Mouse (Mus musculus): ENCODE results near the gene Xcr1.
A peak's percentile ranks its signal among the peaks of the same experiment; 100 is the strongest.

Gene Xcr1

DNA sequence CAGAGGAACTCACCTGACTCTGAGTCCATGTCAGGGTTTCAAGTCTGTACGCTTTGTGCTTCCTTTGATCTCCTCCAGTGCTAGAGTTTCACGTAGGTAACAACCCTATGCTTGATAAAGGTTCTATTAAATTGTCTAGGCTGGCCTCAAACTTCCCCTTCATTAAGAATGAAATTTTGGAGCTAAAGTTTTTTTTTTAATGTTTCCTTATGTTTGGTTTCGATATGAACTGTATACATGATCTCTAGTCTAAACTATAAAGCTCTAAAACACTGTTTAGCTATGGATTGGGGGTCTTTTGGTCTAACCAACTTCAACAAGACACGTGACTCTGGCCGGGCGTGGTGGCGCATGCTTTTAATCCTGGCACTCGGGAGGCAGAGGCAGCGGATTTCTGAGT is at the start of gene Xcr1:
Gene Xcr1 (minus strand): TSS at position 101 of the 400 bp plus-strand sequence.
- no peak for DNase-seq (ENCODE audit: inconsistent age in 2 of 2, low spot score in 1 of 2)

DNA sequence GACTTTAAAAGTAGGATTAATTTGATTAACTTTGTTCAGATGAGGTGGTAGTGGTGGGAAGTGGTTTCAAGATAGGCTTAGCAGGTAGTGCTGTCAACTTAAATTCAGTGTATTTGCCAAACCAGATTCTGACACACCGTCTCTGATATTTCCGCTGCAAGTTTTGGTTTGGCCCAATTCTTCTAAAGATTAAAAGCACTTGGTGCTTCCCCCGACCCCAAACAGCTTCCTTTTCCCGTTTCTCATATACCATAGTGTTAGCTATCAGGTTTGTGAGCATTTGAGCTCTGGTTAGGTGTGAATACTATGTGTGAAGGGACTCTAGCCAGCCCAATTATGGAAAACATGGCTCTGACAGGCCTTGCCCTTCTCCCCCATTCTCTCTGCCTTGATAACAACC is 10.2 kb upstream of the Xcr1 start:
- no peak for DNase-seq (ENCODE audit: inconsistent age in 2 of 2, low spot score in 1 of 2)

DNA sequence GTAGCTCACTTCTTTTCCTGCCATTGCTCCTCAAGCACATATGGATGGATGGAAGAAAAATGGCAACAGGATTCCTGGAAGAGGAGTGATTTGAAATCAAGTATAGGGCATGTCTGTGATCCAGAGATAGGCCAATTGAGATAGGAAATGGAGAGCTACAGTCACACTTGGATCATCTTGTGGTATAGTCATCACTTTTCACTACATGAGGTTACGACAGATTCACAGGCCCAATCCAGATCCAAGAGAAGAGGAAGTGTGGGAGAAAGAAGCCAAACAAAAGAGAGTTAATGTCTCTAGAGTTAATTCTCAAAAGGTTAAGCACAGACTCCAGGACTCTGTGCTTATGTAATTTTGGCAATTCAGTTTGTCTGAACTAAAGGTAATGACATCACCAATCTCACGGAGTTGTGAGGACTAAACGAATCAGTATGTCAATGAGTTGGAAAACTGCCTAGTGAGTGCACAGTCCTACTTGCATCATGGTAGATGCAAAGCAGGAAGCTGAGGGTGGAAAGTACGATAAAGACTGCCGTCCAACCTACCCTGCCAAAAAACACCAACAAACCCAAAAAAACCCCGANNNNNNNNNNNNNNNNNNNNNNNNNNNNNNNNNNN is 7.4 kb upstream of the Xcr1 start:
- DNase-seq (ENCODE audit: inconsistent age in 2 of 2, low spot score in 1 of 2): no peak

DNA sequence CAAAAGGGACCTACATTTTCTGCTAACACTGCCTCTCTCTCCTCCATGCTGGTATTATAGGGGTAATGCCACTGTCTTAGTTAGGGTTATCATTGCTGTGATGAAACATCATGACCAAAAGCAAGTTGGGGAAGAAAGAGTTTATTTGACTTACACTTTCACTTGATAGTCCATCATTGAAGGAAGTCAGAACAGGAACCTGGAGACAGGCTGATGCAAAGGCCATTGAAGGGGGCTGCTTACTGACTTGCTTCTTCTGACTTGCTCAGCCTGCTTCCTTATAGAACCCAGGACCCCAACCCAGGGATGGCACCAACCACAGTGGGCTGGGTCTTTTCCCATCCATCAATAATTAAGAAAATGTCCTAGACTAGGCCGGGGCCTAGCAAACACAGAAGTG is 1.8 kb upstream of the Xcr1 start:
- no peak for DNase-seq (ENCODE audit: inconsistent age in 2 of 2, low spot score in 1 of 2)

DNA sequence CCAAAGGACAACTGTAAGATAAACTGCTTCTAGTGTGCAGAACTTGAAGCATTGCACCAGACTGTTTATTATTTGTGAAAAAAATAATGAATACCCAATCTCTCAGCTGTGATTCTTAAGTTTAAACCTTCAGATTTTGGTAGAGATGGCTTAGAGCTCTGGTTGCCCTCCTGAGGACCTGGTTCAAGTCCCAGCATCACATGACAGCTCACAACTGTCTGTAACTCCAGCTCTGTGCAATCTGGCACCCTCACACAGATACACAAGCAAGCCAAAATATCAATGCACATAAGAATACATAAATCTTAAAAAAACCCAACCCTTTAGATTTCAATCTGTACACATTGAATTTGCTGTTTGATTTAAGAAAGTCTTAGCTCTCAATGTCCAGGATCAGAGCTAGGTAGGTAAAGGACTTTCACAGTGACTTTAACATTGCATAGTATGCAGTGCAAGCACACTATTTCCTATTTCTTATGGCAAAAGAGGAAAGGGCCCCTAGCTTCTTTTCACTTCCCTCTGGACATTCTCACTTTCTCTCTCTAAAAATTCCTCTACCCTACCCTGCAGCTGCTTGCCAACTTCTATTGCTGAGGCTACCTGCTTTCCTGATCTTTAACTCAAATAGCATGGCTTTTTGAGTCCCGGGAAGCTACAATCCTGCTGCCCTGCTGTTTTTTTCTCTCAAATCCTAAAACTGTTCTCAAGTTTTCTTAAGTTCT is 1.2 kb upstream of the Xcr1 start:
- DNase-seq (ENCODE audit: inconsistent age in 2 of 2, low spot score in 1 of 2): no peak

DNA sequence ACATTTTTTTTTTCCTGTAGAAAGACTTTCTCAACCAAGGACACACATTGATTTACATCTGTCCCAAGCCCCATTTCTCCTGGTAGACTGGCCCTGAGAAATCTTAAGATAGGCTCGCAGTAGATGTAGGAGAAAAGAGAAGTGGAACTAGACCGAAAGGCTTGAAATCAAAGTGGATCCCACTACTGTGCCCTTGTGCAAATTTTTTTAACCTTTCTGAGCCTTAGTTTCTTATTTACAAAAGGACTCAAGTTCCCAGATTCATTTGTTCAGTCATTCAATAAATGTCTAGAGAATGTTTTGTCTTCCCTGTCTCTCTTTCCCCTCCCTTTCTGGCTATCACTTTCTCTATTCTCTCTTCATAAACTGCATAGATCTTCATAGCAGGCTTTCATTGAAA is 5.0 kb downstream of the Xcr1 start:
- no peak for DNase-seq (ENCODE audit: inconsistent age in 2 of 2, low spot score in 1 of 2)

DNA sequence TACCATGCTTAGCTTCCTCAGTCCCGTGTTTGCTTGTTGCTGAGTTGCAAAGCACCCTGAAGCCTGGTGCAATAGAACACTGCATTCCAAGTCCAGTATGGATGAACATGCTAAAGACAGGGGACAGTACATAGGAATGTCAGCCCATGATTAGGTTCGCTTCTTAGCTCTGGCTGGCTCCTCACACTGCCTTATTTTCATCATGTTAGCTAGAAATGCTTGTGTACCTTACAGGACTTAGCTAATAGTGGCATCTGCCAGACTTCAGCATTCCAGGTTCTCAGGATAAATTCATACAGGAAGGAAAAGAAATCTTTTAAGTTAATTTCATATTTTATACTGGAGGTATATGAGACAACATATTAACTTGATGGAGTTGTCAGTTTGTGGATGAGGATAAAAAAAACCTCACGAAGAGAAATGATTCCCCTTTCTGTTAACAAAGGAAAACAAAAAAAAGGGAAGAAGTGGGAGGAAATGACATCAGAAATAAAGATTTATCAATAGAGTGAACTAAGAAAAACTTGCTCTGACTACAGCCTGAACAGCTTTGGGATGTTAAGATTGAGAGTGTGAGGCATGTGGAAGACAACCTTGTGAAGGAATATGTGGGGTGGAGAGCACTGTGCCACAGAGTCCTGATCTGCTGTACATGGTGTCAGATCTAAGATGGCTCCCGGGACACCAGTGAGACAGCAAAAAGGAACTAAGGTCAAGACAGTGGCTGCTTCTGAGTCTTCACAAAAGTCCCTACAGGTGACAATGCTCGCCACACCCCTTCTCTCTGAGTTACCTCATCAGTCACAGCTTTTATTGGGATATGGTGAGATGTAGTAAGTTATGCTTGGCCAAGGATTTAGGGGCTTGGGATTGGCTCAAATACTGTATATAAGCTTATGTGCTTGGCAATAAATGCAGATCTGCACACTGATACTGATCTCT is 9.1 kb downstream of the Xcr1 start:
- DNase-seq (ENCODE audit: inconsistent age in 2 of 2, low spot score in 1 of 2): peak; percentile 30 to 54

DNA sequence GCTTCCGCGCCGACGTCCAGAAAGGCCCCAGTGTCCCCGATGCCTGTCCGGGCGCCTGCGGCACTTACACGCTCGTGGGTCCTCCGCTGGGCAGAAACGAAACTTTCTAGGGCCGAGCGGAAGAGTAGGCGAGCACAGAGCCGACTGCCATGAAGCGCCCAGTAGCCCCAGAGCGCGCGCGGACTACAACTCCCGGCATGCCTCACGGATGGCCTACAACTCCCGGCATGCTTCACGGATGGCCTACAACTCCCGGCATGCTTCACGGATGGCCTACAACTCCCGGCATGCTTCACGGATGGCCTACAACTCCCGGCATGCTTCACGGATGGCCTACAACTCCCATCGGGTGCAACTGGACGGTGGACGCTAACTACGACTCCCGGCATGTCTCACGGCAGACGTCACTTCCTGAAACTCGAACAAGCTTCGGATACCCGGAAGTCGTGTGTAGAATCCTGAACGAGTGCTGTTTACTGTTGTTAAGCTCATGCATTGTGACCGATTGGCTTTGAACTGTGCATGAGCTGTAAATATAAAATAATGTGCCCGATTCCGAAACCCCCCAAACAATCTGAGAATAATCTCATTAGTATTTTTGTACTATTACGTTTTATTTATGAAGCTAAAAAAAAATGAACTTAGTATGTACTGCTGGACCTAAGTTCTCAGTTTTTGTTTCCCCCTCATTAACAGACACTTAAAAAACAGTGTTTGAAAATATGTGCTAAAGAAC is 9.9 kb downstream of the Xcr1 start, which contains the start of gene Fyco1:
Gene Fyco1 (minus strand): TSS at position 187 of the 736 bp plus-strand sequence.
- DNase-seq (ENCODE audit: inconsistent age in 2 of 2, low spot score in 1 of 2): peak; percentile 96 to 98

DNA sequence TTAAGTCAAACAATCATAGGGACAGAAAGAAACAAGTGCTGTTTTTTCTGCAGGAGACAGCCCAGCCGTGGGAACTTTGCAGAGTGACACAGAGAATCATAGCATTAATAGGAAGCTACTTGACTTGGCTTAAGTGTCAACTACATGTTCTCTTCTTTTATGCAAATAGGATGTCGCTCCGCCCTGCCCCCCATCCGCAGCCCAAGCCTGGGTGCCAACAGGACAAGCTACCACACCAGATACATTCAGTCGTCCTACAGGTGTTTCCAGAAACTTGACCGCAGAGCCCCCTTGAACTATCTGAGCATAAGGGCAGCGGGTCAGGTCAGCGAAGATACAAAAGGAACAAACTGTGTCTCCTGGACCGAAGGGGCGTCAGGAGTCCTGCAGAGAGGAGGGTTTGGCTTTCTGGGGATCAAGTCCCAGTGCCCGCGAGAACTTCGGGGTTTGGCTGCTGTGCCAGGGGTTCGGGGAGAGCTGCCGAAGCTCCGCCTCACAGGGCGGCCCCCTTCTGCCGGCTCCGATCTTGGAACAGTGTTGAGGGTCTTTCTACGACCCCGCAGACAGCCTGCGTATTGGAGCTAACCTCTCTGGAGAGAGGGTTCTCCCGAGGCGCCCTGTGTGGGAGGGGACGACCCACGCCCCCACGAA is 10.6 kb downstream of the Xcr1 start:
- peak; percentile 76 to 87 for DNase-seq (ENCODE audit: inconsistent age in 2 of 2, low spot score in 1 of 2)

DNA sequence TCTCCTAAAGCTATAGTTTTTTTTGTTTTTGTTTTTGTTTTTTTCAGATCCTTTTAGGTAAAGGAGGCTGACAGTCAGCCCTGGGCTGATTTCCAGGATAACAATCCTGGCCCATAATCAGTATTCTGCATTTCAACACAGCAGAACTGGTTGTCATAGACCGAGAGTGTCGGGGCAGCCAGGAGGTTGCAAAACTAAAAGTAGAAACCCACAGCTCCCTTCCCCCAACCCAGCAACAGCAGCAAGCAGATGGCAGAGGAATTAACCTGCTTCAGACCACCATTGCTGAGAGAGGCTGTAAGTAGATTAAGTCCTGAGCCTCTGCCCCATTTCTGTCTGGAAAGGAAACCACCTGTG is 11.1 kb downstream of the Xcr1 start:
- DNase-seq (ENCODE audit: inconsistent age in 2 of 2, low spot score in 1 of 2): peak; percentile 46 to 84

DNA sequence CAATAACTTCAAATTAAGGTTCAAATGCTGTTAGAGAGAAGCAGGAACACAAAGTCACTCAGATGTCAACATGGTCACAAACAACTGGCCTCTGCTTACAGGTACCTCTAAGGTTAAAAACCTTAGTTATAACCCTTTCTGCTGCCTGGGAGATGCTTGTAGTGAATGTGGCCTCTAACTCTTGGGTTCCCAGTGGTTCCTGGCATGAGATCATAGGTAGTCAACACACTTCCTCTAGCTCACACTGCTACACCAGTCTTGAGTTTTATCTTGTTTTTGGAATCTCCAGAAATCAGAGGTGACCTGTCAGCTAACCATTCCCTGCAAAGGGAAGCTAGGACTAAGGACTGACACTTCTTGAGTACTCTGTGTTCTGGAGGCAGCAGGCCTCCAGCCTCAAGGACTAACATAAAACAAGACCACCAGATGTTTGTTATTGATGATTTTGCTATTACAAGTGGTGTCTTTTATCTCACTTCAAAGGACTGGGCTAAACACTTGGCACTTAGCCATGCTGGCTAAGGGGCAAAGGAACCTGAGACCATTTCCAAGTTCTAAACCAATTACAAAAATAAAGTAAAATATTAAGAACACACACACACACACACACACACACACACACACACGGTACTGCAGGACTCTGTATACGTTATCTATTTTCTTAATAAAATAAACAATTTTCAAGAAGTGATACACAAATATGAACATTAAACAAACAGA is 11.7 kb downstream of the Xcr1 start:
- peak; percentile 34 to 64 for DNase-seq (ENCODE audit: inconsistent age in 2 of 2, low spot score in 1 of 2)

DNA sequence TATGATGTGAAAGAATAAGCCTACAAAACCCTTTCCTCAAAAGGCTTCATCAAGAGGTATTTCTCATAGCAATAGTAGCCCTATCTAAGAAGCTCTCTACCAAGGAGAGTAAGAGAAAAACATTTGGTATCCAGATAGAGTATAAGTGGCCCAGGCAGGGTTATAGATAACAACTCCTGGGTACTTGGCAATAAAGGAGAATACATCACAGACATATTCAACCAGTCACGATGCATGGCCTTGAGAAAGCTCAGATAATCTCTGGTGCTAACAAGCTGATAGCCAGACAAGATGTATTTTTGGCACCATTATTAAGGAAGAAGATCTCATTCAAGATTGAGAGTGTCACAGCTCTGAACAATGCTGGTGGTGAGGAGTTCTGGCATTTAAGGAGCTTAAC is 15.3 kb downstream of the Xcr1 start:
- DNase-seq (ENCODE audit: inconsistent age in 2 of 2, low spot score in 1 of 2): no peak

DNA sequence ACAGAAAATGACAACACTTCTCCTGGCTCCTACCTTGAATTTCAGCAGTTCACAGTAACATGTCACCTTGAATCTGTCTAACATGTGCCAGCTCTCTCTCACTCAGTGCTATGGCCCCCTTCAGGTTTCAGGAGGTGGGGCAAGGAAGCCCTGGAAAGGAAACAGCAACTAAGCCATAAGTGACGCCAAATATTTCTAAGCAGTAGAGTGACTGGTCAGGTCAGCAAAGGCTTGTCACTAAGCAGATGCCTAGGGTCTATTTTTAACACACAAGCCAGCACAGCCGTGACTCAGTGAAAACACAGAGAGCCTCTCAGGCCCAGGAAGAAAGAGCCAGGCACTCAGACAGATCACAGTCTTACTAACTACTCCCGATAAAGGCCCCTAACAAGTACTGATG is 16.7 kb downstream of the Xcr1 start:
- DNase-seq (ENCODE audit: inconsistent age in 2 of 2, low spot score in 1 of 2): peak; percentile 24 to 73

DNA sequence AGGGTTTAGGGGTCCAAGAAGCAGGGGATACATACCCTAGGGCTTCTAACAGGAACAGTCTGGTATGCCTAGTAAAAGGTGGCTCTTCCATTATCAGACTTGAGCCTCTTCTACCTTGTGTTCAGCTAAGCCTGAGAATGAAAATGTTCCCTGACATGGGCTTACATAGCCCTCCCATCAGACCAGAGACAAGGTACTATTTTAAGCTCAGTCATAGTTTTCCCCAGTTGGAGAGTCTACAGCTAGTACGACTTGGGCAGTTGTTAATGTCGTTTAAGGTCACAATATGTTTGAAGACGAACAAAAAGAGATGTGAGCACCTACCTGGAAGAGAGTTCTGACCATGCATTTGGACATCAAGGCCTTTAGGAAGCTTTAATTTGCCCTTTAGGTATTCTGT is 17.4 kb downstream of the Xcr1 start:
- no peak for DNase-seq (ENCODE audit: inconsistent age in 2 of 2, low spot score in 1 of 2)

DNA sequence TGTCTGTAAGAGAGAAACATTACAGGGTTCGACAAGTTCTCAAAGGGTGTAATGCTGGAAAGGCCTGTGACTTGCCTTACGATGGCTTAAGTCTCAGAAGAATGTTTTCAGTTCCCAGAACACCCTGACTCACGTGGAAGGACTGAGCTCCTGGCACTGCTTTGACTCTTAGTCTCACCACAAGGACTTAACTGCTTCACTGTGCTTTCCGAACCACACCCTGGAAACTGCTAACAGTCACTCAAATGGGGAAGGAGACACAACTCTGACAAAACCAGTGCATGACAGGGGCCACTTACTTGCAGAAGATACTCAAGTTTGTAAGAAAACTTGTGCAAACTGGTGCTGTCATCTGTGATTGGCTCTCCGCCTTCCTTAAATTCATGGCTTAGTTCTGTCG is 21.6 kb downstream of the Xcr1 start:
- no peak for DNase-seq (ENCODE audit: inconsistent age in 2 of 2, low spot score in 1 of 2)

DNA sequence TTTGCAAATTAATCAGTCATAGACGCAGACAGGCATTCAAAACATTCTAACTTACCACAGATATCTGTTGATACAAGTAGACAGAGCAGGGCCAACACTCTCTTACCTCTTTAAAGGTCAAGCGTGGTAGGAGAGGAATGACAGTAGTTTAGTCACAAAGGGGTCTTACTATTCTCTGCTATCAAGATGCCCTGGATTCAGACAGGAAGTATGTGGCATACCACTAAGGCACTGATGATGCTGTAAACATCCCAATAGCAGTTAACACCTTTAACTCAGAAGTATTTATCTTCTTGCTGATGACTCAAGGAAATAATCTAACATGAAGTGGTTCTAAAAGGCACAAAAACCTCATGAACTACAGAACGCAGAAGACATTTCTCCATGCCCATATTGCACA is 26.0 kb downstream of the Xcr1 start:
- no peak for DNase-seq (ENCODE audit: inconsistent age in 2 of 2, low spot score in 1 of 2)

DNA sequence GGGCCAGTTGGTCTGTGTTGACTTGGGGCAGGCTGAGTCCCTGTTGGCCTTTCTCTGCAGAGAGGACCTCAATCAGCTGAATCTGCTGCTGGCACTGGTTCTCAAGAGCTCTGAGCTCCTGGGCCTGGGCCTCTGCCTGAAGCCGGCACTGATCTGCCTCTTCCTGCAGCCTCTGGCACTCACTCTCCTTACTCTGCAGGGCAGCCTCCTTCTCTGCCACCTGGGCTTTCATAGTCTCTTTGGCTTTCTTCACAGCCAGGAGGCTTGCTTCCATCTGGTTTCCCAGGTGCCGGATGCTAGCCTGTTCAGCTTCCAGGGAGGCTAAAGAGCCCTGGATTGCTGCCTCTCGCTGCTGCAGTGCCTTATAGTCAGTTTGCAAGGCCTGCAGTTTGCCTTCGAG is 32.9 kb downstream of the Xcr1 start:
- no peak for DNase-seq (ENCODE audit: inconsistent age in 2 of 2, low spot score in 1 of 2)

DNA sequence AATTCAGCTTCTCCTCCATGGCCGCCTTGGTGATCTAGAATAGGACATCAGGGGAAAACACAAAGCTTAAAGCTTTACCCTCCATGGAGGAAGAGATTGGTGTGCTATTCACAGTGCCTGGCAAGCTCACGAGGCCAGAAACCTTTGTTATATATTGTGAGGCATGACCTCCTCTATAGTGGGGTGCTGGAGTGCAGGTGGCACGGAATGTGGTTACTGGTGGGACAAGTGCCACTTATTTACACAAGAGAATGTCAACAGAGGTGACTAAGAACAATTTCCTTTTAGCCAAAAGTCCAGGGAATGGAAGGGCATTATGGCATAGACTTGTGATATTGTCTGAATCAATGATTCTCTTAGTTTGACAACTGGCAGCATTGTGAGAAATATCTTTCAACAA is 35.2 kb downstream of the Xcr1 start:
- no peak for DNase-seq (ENCODE audit: inconsistent age in 2 of 2, low spot score in 1 of 2)

DNA sequence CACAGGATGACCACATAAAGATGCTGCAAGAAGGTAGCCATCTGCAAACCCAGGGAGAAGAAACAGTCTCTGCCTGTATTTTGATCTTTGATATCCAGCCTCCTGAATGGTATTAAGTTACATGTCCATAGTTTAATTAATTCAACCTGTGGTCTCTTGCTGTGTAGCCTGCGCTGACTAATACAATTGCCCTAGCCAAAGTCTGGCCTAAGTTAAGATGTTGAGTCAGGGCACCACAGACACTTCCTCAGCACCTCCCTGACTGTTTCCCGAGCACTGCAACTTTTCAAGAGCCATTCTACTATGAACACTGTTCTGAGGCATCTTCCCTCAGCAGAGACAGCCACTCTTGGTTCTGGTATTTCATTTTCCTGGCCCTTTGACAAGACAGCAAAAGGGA is 43.2 kb downstream of the Xcr1 start:
- no peak for DNase-seq (ENCODE audit: inconsistent age in 2 of 2, low spot score in 1 of 2)

DNA sequence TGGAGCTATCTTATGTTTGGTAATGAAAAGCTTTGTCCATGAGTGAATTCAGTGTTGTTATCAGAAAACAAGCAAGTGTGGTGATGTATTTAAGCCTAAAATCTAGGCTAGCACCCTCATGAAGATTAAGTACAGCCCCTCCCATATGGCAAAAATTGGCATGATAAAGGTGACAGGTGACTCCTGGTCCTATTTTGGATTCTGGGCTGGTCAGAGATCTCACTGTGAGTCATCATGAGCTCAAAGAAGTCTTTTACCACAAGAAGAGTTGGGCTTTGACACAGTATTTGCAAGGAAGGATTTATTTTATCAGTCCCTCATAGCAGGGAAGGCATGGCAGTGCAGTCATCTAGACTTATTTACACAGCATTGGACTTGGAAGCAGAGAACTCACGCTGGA is 45.8 kb downstream of the Xcr1 start:
- DNase-seq (ENCODE audit: inconsistent age in 2 of 2, low spot score in 1 of 2): no peak
